Mouse (Mus musculus): ENCODE measurements around the gene Armh3. TPM values are rescaled to one million over a fixed set of nuclear protein-coding genes. Genes with fewer than 3 reads are reported as not detected.

Armh3 gene
- total RNA-seq, 2 experiments from 2014 or later = 10.2 TPM

- DNase-seq = no peak
These were observed 210.8 kb downstream of the Armh3 start for GRCm38 (mm10) chr19:45787450-45787849.

DNA sequence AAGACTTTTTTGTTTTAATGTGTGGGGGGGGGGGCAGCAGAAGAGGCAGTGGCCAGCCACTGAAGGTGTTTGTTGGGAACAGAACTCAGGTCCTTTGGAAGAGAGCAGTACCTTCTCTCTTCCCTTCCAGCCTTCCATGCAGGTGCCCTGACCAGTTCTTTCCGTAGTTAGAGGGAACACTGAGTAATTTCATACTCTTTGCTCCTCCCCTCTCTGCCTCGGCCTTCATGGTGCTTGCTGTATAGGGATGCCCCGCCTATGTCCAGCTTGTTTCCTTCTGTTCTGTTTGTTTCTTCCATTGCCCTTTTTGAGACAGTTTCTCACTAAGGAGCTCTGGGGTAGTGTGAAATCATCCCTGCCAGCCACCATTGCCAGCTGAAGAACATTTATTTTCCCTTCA lies 212.8 kb downstream of the Armh3 start:
- no peak for DNase-seq

GRCm38 (mm10) chr19:45783933-45784576 lies 214.2 kb downstream of the Armh3 start:
- DNase-seq = no peak

DNA sequence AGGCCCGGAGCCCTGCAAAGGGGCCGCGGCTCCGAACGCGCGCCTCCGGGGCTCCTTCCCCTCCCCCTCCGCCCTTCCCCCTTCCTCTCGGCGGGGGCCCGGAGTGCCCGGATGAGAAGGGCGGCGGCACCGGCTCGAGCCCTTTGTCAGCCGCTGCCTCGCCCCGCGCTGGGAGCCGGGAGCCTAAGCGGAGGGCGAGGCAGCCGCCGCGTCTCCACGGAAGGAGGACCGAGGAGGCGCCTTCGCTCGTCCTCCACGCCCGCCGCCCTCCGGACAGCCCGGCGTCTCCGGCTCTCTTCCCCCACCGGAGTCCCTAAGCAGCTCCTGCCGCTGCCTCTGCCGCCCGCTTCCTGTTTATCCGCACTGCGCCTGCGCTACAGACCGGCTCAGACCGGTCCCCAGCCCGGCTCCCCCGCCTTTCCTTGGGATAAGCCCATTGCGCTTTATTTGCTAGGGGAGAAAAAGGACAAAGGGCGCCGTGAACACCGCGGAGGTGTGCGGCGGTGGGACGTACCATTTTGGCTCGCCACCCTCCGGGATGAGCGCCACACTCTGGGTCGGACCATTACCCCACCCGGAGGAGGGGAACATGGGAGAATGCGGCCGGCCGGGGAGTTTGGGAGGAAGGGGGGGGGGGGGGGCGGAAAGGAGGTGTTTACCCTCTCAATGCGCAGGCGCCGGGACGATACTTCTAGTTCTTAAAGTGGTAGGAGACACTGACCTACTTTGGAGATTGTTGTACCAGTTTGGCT lies 214.9 kb downstream of the Armh3 start, which contains the start of gene Mgea5:
Mgea5 (minus strand) TSS at position 657 of the 752 bp plus-strand sequence.
- peak; percentile 99 for DNase-seq

- peak; percentile 65 for DNase-seq
These were observed 215.8 kb downstream of the Armh3 start for GRCm38 (mm10) chr19:45782315-45783001.

GRCm38 (mm10) chr19:45781676-45782075 lies 216.6 kb downstream of the Armh3 start:
- no peak for DNase-seq

DNA sequence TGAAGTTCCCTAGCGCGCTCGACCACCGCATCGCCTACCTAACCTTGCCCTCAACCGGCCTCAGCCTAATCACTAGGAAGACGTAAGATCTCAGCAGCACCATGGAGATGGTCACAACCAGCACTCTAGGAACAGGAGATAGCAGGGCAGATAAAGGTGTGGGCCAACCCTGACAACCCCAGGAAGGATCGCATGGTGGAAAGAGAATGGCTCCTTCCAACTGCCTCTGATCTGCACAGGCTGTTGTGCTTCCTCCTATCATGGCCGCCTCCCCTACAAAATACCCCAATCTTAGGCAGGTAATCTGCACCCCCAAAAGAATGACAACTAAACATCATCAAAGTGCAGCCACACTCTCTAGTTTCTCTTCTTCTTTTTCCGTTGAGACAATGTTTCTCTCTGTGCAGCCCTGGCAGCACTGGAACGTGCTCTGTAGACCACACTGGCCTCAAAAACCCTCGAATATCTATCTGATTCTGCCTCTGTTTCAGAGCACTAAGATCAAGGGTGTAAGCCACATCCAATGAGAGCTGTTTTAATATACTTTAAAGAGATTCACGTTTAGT lies 217.9 kb downstream of the Armh3 start:
- no peak for DNase-seq

GRCm38 (mm10) chr19:45775486-45775885 lies 222.8 kb downstream of the Armh3 start:
- DNase-seq = no peak

GRCm38 (mm10) chr19:45771501-45771900 lies 226.8 kb downstream of the Armh3 start:
- DNase-seq = no peak

Other genes with a start within 250 kb of the Armh3 start
- gene Npm3, start 248.9 kb downstream of the Armh3 start, total RNA-seq (2021) = 10 to 100 TPM; 10.1 to 12.5 TPM
- gene Mgea5, start 214.7 kb downstream of the Armh3 start, total RNA-seq (2021) = 10 to 100 TPM; 28.2 to 29.1 TPM
- gene Kcnip2, start 182.4 kb downstream of the Armh3 start, total RNA-seq (2021) = under 1 TPM in 1 of 2 experiments, not detected in 1; 0.29 TPM
- 1 to 10 TPM; 2.7 to 3.9 TPM for gene Hps6, start 5.0 kb upstream of the Armh3 start, total RNA-seq (2021)
- 10 to 100 TPM; 12.5 to 13.7 TPM for gene Pprc1, start 46.4 kb upstream of the Armh3 start, total RNA-seq (2021)
- gene Ldb1, start 46.7 kb upstream of the Armh3 start, total RNA-seq (2021) = 10 to 100 TPM; 15.5 to 16.5 TPM
- 10 to 100 TPM; 15.0 to 19.7 TPM for gene Nolc1, start 77.4 kb upstream of the Armh3 start, total RNA-seq (2021)
- gene Elovl3, start 133.4 kb upstream of the Armh3 start, total RNA-seq (2021) = not detected
- 10 to 100 TPM in 1 of 2 experiments, 1 to 10 TPM in 1; 9.9 to 12.7 TPM for gene Pitx3, start 149.8 kb upstream of the Armh3 start, total RNA-seq (2021)
- gene Gbf1, start 154.0 kb upstream of the Armh3 start, total RNA-seq (2021) = 10 to 100 TPM; 47.4 to 48.3 TPM

Measured in gastrocnemius, postnatal 25 days (tissue).